Mouse (Mus musculus) C2C12 (cell line): ENCODE measurements around the gene Rbm8a2. TPM values are rescaled to one million over a fixed set of nuclear protein-coding genes. Genes with fewer than 3 reads are reported as not detected.
"Not testable (repeated sequence)": the region's sequence is repeated elsewhere in the genome, so short reads cannot be mapped to it uniquely, and the experiment has no call there.

ENCODE experiments used
- H3K27me3 ChIP-seq: one replicate; pipeline ENCODE4 v1.6.1; 2011; ENCODE audit not compliant: control insufficient read depth, insufficient read depth, insufficient read length
- H3K36me3 ChIP-seq: one replicate; pipeline ENCODE4 v1.6.1; 2011; ENCODE audit not compliant: control insufficient read depth, insufficient read depth
- H3K4me3 ChIP-seq: one replicate; pipeline ENCODE4 v1.5.1; 2011; ENCODE audit warnings: mild to moderate bottlenecking, control low read depth; ENCODE audit not compliant: poor library complexity, insufficient read depth, severe bottlenecking
- H3K79me2 ChIP-seq: one replicate; pipeline ENCODE4 v1.6.1; 2011; ENCODE audit not compliant: control insufficient read depth, insufficient read depth
- H3K79me3 ChIP-seq: one replicate; pipeline ENCODE4 v1.6.1; 2011; ENCODE audit warnings: low read depth, control low read depth
- H3ac ChIP-seq: one replicate; pipeline ENCODE3; 2011; ENCODE audit warnings: low read depth; ENCODE audit not compliant: control insufficient read depth, insufficient read length
- CEBPB ChIP-seq: IDR thresholded peaks from one replicate; pipeline ENCODE4 v1.6.1; 2011; ENCODE audit warnings: low read depth, mild to moderate bottlenecking, control low read depth, moderate library complexity
- CTCF ChIP-seq: IDR thresholded peaks from one replicate; pipeline ENCODE4 v1.5.1; 2011; ENCODE audit not compliant: control insufficient read depth, insufficient read depth, insufficient read length
- FOSL1 ChIP-seq: IDR thresholded peaks from one replicate; pipeline ENCODE4 v1.8.0; 2011; ENCODE audit warnings: mild to moderate bottlenecking, low read length; ENCODE audit not compliant: poor library complexity, insufficient read depth, severe bottlenecking
- MAX ChIP-seq: IDR thresholded peaks from one replicate; pipeline ENCODE4 v1.6.1; 2011; ENCODE audit warnings: mild to moderate bottlenecking, control low read depth
- MYOD1 ChIP-seq: IDR thresholded peaks from one replicate; pipeline ENCODE4 v1.6.1; 2011; ENCODE audit warnings: low read depth; ENCODE audit not compliant: control insufficient read depth, insufficient read length
- MYOG ChIP-seq: IDR thresholded peaks from one replicate; pipeline ENCODE4 v1.6.1; 2011; ENCODE audit not compliant: control insufficient read depth, insufficient read length; ENCODE audit errors: extremely low read depth
- USF1 ChIP-seq: IDR thresholded peaks from one replicate; pipeline ENCODE4 v1.6.1; 2011; ENCODE audit warnings: low read depth, mild to moderate bottlenecking, control low read depth, moderate library complexity
- long read RNA-seq, 2 experiments: library from polyadenylated mRNA; unstranded; transcript quantifications; one replicate each; pipeline ENCODE4 v2.0.0; 2019 to 2020
- polyA plus RNA-seq: library from polyadenylated mRNA; unstranded; fragments of >200 nt; fragmentation: generic; extraction: Trizol; gene quantifications from one replicate; pipeline ENCODE4 v1.2.1, GENCODE M21; 2012; ENCODE audit warnings: missing spikeins

Rbm8a2 gene
- 0.11 TPM for polyA plus RNA-seq
- long read RNA-seq, experiment 1, partial matches to known transcripts: 0 of 2 reads
- long read RNA-seq, experiment 1, other reads (novel, unspliced or antisense): 0 of 2 reads
- long read RNA-seq, experiment 2, partial matches to known transcripts: 0 of 1 reads
- long read RNA-seq, experiment 2, other reads (novel, unspliced or antisense): 0 of 1 reads

DNA sequence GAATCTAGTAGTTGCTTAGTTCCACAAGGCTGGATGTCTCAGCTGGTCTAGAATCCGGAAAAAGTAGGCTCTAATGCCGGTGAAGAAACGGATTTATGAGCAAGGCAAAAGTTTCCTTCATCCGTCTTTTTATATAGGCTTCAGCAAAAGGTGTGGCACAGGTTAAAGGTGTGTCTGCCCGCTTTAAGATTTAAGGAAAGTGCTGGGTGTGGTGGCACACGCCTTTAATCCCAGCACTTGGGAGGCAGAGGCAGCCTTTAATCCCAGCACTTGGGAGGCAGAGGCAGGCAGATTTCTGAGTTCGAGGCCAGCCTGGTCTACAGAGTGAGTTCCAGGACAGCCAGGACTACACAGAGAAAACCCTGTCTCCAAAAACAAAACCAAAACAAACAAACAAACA lies at the start of gene Rbm8a2:
Gene Rbm8a2, minus strand, starts transcription at position 101 of the 400 bp plus-strand sequence.
- not testable (repeated sequence) for H3K4me3 ChIP-seq, H3K79me2 ChIP-seq, H3ac ChIP-seq, H3K79me3 ChIP-seq, H3K27me3 ChIP-seq, H3K36me3 ChIP-seq

- Histone ChIP-seq H3K79me2 (no peaks in the 10 kb centered on the region), H3K4me3 (no peak overlapping the region), H3K27me3 (no peaks in the 10 kb centered on the region), H3K79me3 (no peaks in the 10 kb centered on the region), H3ac (no peak overlapping the region), H3K36me3 (no peaks in the 10 kb centered on the region)
- no peak for TF ChIP-seq MYOG
- TF ChIP-seq FOSL1: no peak
- no peak for TF ChIP-seq MYOD1
- TF ChIP-seq CTCF: no peak
- no peak for TF ChIP-seq CEBPB
- TF ChIP-seq USF1: no peak
- TF ChIP-seq MAX: no peak
These were observed 49.5 kb upstream of the Rbm8a2 start for GRCm38 (mm10) chr1:176028397-176028796.

DNA sequence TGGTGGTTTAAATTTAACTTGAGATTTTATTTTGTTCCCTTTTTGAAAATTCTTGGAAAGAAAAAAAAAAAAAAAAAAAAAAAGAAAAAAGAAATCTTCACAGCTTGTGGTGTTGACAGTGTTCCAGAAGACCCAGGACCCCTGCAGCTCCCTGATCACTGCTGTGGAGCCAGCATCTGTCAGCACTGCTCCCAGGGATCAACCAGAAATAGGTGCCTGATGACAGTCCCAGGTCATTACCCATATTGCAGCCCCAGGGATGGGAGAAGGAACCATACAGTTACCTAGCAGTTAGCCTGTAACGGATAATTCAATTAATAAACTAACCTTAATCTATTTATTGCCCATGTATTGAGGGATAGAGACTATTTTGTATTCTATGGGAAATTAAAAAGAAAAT lies 45.6 kb upstream of the Rbm8a2 start:
- Histone ChIP-seq H3K36me3 (no peaks in the 10 kb centered on the region), H3K79me3 (no peaks in the 10 kb centered on the region), H3K79me2 (no peaks in the 10 kb centered on the region), H3K4me3 (no peak overlapping the region), H3K27me3 (no peaks in the 10 kb centered on the region), H3ac (no peak overlapping the region)
- no peak for TF ChIP-seq MYOG

DNA sequence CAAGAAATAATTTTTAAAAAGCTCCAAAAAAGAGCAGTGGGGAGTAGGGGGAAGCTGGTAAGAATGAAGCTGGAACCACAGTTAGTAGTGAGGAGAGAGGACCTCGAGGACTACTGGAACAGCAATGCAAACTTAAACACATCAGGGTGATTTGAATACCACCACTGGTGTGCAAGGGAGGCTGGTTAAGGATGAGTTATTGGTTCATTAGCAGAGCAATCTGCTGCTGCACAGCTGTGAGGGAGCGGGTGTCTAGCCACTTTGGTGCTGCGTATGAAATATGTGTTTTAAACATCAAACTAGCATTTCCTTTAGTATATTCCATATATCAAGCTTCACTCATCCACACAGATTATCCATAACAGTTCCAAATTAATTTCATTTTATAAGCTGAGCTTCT lies 39.6 kb upstream of the Rbm8a2 start:
- H3K79me2 ChIP-seq: no peaks in the 10 kb centered on the region
- no peak overlapping the region for H3K4me3 ChIP-seq
- H3ac ChIP-seq: no peak overlapping the region
- H3K27me3 ChIP-seq: no peaks in the 10 kb centered on the region
- TF ChIP-seq MYOG (no peak), CEBPB (no peak), FOSL1 (no peak), USF1 (no peak), CTCF (no peak), MYOD1 (no peak), MAX (no peak)
- no peaks in the 10 kb centered on the region for H3K79me3 ChIP-seq
- H3K36me3 ChIP-seq: no peaks in the 10 kb centered on the region

DNA sequence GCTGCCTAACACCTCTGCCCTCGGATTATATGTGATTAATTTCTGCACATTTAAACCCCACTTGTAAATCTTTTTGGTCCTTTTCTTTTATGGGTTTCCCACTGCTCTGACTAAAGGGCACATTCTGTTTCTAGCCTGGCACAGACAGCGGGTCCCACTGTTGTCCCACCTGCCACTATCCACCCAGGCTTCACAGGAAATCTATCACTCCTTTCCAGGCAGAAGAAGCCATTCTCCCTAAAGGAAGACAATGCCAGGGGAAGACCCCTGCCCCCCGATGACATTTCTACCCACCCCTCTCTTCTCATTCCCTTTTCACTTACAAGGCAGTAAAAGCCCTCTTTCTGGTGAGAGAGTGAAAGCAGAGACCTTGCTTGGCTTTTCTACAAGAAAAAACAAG lies 37.2 kb upstream of the Rbm8a2 start:
- no peak for TF ChIP-seq USF1
- no peak for TF ChIP-seq MYOG
- no peak for TF ChIP-seq CTCF
- TF ChIP-seq FOSL1: no peak
- TF ChIP-seq MYOD1: no peak
- TF ChIP-seq MAX: no peak
- no peak for TF ChIP-seq CEBPB
- Histone ChIP-seq H3ac (no peak overlapping the region), H3K27me3 (no peaks in the 10 kb centered on the region), H3K79me2 (no peaks in the 10 kb centered on the region), H3K36me3 (no peaks in the 10 kb centered on the region), H3K79me3 (no peaks in the 10 kb centered on the region), H3K4me3 (no peak overlapping the region)

DNA sequence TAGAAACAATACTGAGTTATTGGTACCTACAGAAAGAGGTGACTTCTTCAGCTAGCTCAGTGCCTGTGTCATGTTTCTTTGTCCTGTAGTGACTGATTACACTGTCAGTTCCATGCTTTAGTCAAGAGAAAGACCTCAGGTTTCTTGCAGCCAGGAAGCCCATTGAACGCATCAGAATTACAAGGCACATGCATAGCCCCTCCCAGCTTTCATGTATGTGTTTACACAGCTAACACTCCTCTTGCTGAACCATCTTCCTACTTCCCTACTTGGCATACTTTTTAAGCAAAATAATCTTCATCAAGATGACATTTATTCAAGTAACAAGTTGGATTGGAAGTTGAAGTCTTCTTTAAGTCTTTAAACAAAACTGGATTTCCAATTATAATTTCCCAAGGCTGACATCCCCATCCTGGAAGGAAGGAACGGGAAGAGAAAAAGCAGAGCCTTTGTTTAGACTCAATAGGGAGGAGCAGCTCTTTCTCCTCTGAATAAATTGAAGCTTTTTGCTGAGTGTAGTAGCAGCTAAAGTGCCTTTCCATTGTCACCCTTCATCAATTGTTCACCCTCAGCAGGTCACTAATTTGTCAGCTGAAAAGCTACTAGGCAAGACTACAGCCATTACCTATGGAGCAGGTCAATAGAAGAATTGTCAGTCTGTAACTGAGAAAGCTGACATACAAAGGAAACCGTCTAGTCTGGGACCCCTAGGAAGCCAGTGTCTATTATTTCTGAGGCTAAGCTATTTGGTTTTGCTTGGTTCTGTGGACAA lies 34.8 kb upstream of the Rbm8a2 start:
- Histone ChIP-seq H3K36me3 (no peaks in the 10 kb centered on the region), H3ac (no peak overlapping the region), H3K27me3 (no peaks in the 10 kb centered on the region), H3K4me3 (no peak overlapping the region), H3K79me2 (no peaks in the 10 kb centered on the region), H3K79me3 (no peaks in the 10 kb centered on the region)
- TF ChIP-seq MYOG (no peak), MYOD1 (no peak), CEBPB (no peak), FOSL1 (no peak), CTCF (no peak), MAX (no peak), USF1 (no peak)
